Mouse (Mus musculus) ES-E14 (cell line): Measurements from ENCODE around the gene Slc16a3. TPM values are rescaled to one million over a fixed set of nuclear protein-coding genes. Genes with fewer than 3 reads are reported as not detected.

Experiments used
- DNase-seq: peaks from one replicate; pipeline ENCODE4 v3.0.0-alpha.2; 2013; ENCODE audit warnings: low read depth, low spot score
- H3K27ac ChIP-seq: 2 replicates; pipeline ENCODE4 v1.5.1; 2012; ENCODE audit warnings: low read depth, mild to moderate bottlenecking, low read length, moderate library complexity, mixed read lengths; ENCODE audit not compliant: poor library complexity, insufficient read depth, severe bottlenecking
- H3K36me3 ChIP-seq: 2 replicates; pipeline ENCODE4 v1.6.1; 2012; ENCODE audit warnings: mild to moderate bottlenecking, low read length, moderate library complexity, mixed read lengths; ENCODE audit not compliant: control insufficient read depth, poor library complexity, insufficient read depth, severe bottlenecking
- H3K4me1 ChIP-seq, 2 experiments: fragments of 150-350 bp in 1 of 2; sonication (generic) in 1 of 2; 2 replicates each; pipeline ENCODE4 v1.6.1; 2012; ENCODE audit warnings: low read length in 2 of 2, mild to moderate bottlenecking in 1 of 2, mixed read lengths in 1 of 2; ENCODE audit not compliant: control insufficient read depth in 2 of 2, insufficient read depth in 2 of 2, poor library complexity in 1 of 2
- H3K4me3 ChIP-seq, 2 experiments: fragments of 150-350 bp in 1 of 2; sonication (generic) in 1 of 2; 2 replicates each; pipeline ENCODE4 v1.5.1; 2012; ENCODE audit warnings: low read length in 2 of 2, low read depth in 1 of 2, mild to moderate bottlenecking in 1 of 2, mixed read lengths in 1 of 2; ENCODE audit not compliant: insufficient read depth in 1 of 2, poor library complexity in 1 of 2, severe bottlenecking in 1 of 2
- H3K9ac ChIP-seq: 2 replicates; pipeline ENCODE4 v1.6.1; 2012; ENCODE audit warnings: low read depth, mild to moderate bottlenecking, low read length, mixed read lengths; ENCODE audit not compliant: poor library complexity, insufficient read depth, severe bottlenecking
- H3K9me3 ChIP-seq: fragments of 150-350 bp; sonication (generic); 2 replicates; pipeline ENCODE4 v1.6.1; 2012; ENCODE audit warnings: low read depth, mild to moderate bottlenecking, low read length; ENCODE audit not compliant: control insufficient read depth, insufficient read depth
- CHD2 ChIP-seq: IDR thresholded peaks from 2 replicates; pipeline ENCODE4 v1.6.1; 2014; ENCODE audit warnings: mild to moderate bottlenecking, low read depth, low read length, inconsistent platforms
- HCFC1 ChIP-seq: IDR thresholded peaks from 2 replicates; pipeline ENCODE4 v1.6.1; 2012; ENCODE audit warnings: low read length, inconsistent platforms, borderline replicate concordance; ENCODE audit not compliant: insufficient read depth
- MAFK ChIP-seq: IDR thresholded peaks from 2 replicates; pipeline ENCODE4 v1.6.1; 2014; ENCODE audit warnings: mild to moderate bottlenecking, low read depth, low read length, inconsistent platforms; ENCODE audit not compliant: insufficient read depth
- ZC3H11A ChIP-seq: IDR thresholded peaks from 2 replicates; pipeline ENCODE4 v1.6.1; 2012; ENCODE audit warnings: low read depth, mild to moderate bottlenecking, inconsistent platforms, low read length, borderline replicate concordance
- ZNF384 ChIP-seq: IDR thresholded peaks from 2 replicates; pipeline ENCODE4 v1.6.1; 2012; ENCODE audit warnings: low read depth, low read length, inconsistent platforms
- in situ Hi-C, 2 experiments: fragments of 600-800 bp; cut with MboI; formaldehyde crosslinking; loops; one replicate each; pipeline ENCODE4 v1.15.1; 2025; ENCODE audit warnings: low sequenced_read_pairs in 2 of 2, inconsistent platforms in 1 of 2; ENCODE audit not compliant: unreplicated experiment in 2 of 2
- total RNA-seq: library from RNA; depleted of rRNA; stranded (reverse); fragments of 300-350 nt; gene quantifications from 2 replicates; pipeline ENCODE4 v1.2.3, GENCODE M21; 2012

Slc16a3 gene
- total RNA-seq, 1 experiment, result 261 TPM

- H3K4me3 ChIP-seq, result peak overlapping the region; percentile 95 to 98
- DNase-seq, result no peak
- H3K27ac ChIP-seq, result no peak overlapping the region
- TF ChIP-seq CHD2, result no peak
- TF ChIP-seq HCFC1, result no peak
- TF ChIP-seq ZNF384, result no peak
- no peak for TF ChIP-seq ZC3H11A
- H3K36me3 ChIP-seq, result peaks cover 11% of the 10 kb centered on the region; the same call in 1 of the 2 replicates
- in situ Hi-C loops, result no loop called here
- no peaks in the 10 kb centered on the region for H3K9me3 ChIP-seq
- peaks cover 0 to 9% of the 10 kb centered on the region in 2 experiments; a peak in 1 of 4 replicates for H3K4me1 ChIP-seq
- H3K9ac ChIP-seq, result peak overlapping the region; percentile 55; the same call in 1 of the 2 replicates
These were observed 41.2 kb downstream of the Slc16a3 start for GRCm38 (mm10) chr11:120989523-120989922.

- Histone ChIP-seq H3K4me1 (peaks cover 0 to 9% of the 10 kb centered on the region in 2 experiments; a peak in 1 of 4 replicates), H3K9ac (peak overlapping the region; percentile 99), H3K9me3 (no peaks in the 10 kb centered on the region), H3K36me3 (peaks cover 8% of the 10 kb centered on the region; the same call in 1 of the 2 replicates), H3K4me3 (peak overlapping the region; percentile 95 to 98), H3K27ac (peak overlapping the region; percentile 92)
- no peak for TF ChIP-seq MAFK
- TF ChIP-seq ZNF384, result no peak
- TF ChIP-seq ZC3H11A, result no peak
- TF ChIP-seq CHD2, result no peak
- no peak for DNase-seq
- in situ Hi-C loops, result no loop called here
These were observed 42.0 kb downstream of the Slc16a3 start for GRCm38 (mm10) chr11:120990126-120990781.

- Histone ChIP-seq H3K4me1 (peaks cover 0 to 9% of the 10 kb centered on the region in 2 experiments; a peak in 1 of 4 replicates), H3K27ac (peak within 1 kb of the TSS; percentile 92), H3K36me3 (peaks cover 2% of the 10 kb centered on the region; the same call in 1 of the 2 replicates), H3K9ac (peak within 1 kb of the TSS; percentile 99), H3K4me3 (peak within 1 kb of the TSS; percentile 95 to 98), H3K9me3 (no peaks in the 10 kb centered on the region)
- DNase-seq, result peak; percentile 85
- in situ Hi-C loops, result no loop called here
- TF ChIP-seq ZNF384, result no peak
- TF ChIP-seq ZC3H11A, result no peak
- TF ChIP-seq CHD2, result no peak
- TF ChIP-seq MAFK, result no peak
- no peak; the same call in 1 of the 2 replicates for TF ChIP-seq HCFC1
These were observed 42.8 kb downstream of the Slc16a3 start, which contains the start of gene Csnk1d for GRCm38 (mm10) chr11:120990951-120991526. Gene Csnk1d (minus strand): TSS chr11:120991330.

- in situ Hi-C loops, result no loop called here
- TF ChIP-seq ZC3H11A (no peak), CHD2 (no peak), MAFK (no peak), HCFC1 (no peak), ZNF384 (no peak)
- DNase-seq, result no peak
- Histone ChIP-seq H3K9ac (peak overlapping the region; percentile 81), H3K4me3 (peak overlapping the region; percentile 95 to 98), H3K4me1 (peaks cover 0 to 9% of the 10 kb centered on the region in 2 experiments; a peak in 1 of 4 replicates), H3K27ac (no peak overlapping the region), H3K36me3 (no peaks in the 10 kb centered on the region), H3K9me3 (no peaks in the 10 kb centered on the region)
These were observed 43.5 kb downstream of the Slc16a3 start for GRCm38 (mm10) chr11:120991791-120992190.
